Mouse (Mus musculus) liver, embryonic 16.5 days (tissue): Measurements from ENCODE around the gene Hoxc4. TPM values are rescaled to one million over a fixed set of nuclear protein-coding genes. Genes with fewer than 3 reads are reported as not detected.

Experiments used
- ATAC-seq: fragments of 200-750 bp; cut with Nextera tagmentation; 2 replicates; pipeline ENCODE4 v1.8.0; 2017; ENCODE audit warnings: low read depth, mild to moderate bottlenecking, moderate number of reproducible peaks, moderate library complexity
- H3K27ac ChIP-seq: fragments of 300-500 bp; sonication (generic); 2 replicates; pipeline ENCODE4 v1.5.1; 2014; ENCODE audit warnings: mild to moderate bottlenecking, low read length
- H3K27me3 ChIP-seq: fragments of 300-500 bp; sonication (generic); 2 replicates; pipeline ENCODE4 v1.6.1; 2014; ENCODE audit warnings: low read depth, low read length, mixed read lengths; ENCODE audit not compliant: control insufficient read depth, insufficient read depth
- H3K36me3 ChIP-seq: fragments of 300-500 bp; sonication (generic); 2 replicates; pipeline ENCODE4 v1.6.1; 2014; ENCODE audit warnings: mild to moderate bottlenecking; ENCODE audit not compliant: control insufficient read depth, insufficient read depth
- H3K4me1 ChIP-seq: fragments of 300-500 bp; sonication (generic); 2 replicates; pipeline ENCODE4 v1.6.1; 2014; ENCODE audit warnings: low read depth, low read length, mixed read lengths; ENCODE audit not compliant: control insufficient read depth
- H3K4me2 ChIP-seq: fragments of 300-500 bp; sonication (generic); 2 replicates; pipeline ENCODE4 v1.6.1; 2014; ENCODE audit warnings: low read depth, low read length, mixed read lengths
- H3K4me3 ChIP-seq: fragments of 300-500 bp; sonication (generic); 2 replicates; pipeline ENCODE4 v1.5.1; 2014; ENCODE audit warnings: low read depth, mild to moderate bottlenecking, low read length
- H3K9ac ChIP-seq: fragments of 300-500 bp; sonication (generic); 2 replicates; pipeline ENCODE4 v1.6.1; 2014; ENCODE audit warnings: low read depth, low read length
- H3K9me3 ChIP-seq: fragments of 300-500 bp; sonication (generic); replicated peaks from 2 replicates; pipeline ENCODE4 v1.6.1; 2016; ENCODE audit warnings: low read length; ENCODE audit not compliant: control insufficient read depth
- WGBS: fragments of 180-500 bp; shearing (Covaris S2); extraction: QIAGEN DNeasy Blood & Tissue Kit; methylation state at CpG from one replicate; pipeline ENCODE4 v1.1.7; 2014; ENCODE audit not compliant: insufficient replicate concordance; 5-methylcytosine and 5-hydroxymethylcytosine counted together
- polyA plus RNA-seq: library from polyadenylated mRNA; unstranded; fragments of >200 nt; fragmentation: Nextera tagmentation; extraction: Ambion mirVana; gene quantifications from 2 replicates; pipeline ENCODE4 v1.2.1, GENCODE M21; 2015

Gene Hoxc4
- polyA plus RNA-seq, 1 experiment from 2014 or later = 0.15 TPM

GRCm38 (mm10) chr15:103005797-103006196 lies 12.9 kb upstream of the Hoxc4 start:
- Histone ChIP-seq H3K4me3 (no peak overlapping the region), H3K4me2 (no peak overlapping the region), H3K36me3 (no peaks in the 10 kb centered on the region), H3K9me3 (no peaks in the 10 kb centered on the region), H3K27me3 (peaks cover 94% of the 10 kb centered on the region), H3K9ac (no peak overlapping the region), H3K4me1 (no peaks in the 10 kb centered on the region), H3K27ac (no peak overlapping the region)
- ATAC-seq = no peak
- 11% methylated on average over 5 of the region's 5 CpGs for WGBS

- Histone ChIP-seq H3K4me2 (no peak overlapping the region), H3K27me3 (peaks cover 94% of the 10 kb centered on the region), H3K27ac (no peak overlapping the region), H3K4me3 (no peak overlapping the region), H3K36me3 (no peaks in the 10 kb centered on the region), H3K9ac (no peak overlapping the region), H3K9me3 (no peaks in the 10 kb centered on the region), H3K4me1 (no peaks in the 10 kb centered on the region)
- no peak for ATAC-seq
- 20% methylated on average over 1 of the region's 1 CpGs for WGBS
Observed at GRCm38 (mm10) chr15:103006326-103006725, 12.4 kb upstream of the Hoxc4 start.

GRCm38 (mm10) chr15:103009265-103010111 lies 9.2 kb upstream of the Hoxc4 start:
- WGBS = 3% methylated on average over 27 of the region's 27 CpGs
- Histone ChIP-seq H3K27ac (no peak overlapping the region), H3K36me3 (no peaks in the 10 kb centered on the region), H3K9ac (no peak overlapping the region), H3K4me1 (no peaks in the 10 kb centered on the region), H3K27me3 (peaks cover 97% of the 10 kb centered on the region), H3K4me3 (no peak overlapping the region), H3K9me3 (no peaks in the 10 kb centered on the region), H3K4me2 (0 out of 2 replicates have a peak overlapping the region, but pooled peaks have one; percentile 14)
- no peak for ATAC-seq

GRCm38 (mm10) chr15:103010112-103010846 lies 8.5 kb upstream of the Hoxc4 start:
- H3K4me3 ChIP-seq = no peak overlapping the region
- WGBS = 2% methylated on average over 31 of the region's 31 CpGs
- no peaks in the 10 kb centered on the region for H3K4me1 ChIP-seq
- H3K9me3 ChIP-seq = no peaks in the 10 kb centered on the region
- H3K36me3 ChIP-seq = no peaks in the 10 kb centered on the region
- ATAC-seq = no peak
- peaks cover 97% of the 10 kb centered on the region for H3K27me3 ChIP-seq
- H3K27ac ChIP-seq = no peak overlapping the region
- no peak overlapping the region for H3K9ac ChIP-seq
- H3K4me2 ChIP-seq = no peak overlapping the region

- Histone ChIP-seq H3K4me2 (no peak overlapping the region), H3K4me1 (no peaks in the 10 kb centered on the region), H3K9ac (no peak overlapping the region), H3K9me3 (no peaks in the 10 kb centered on the region), H3K4me3 (no peak overlapping the region), H3K36me3 (no peaks in the 10 kb centered on the region), H3K27me3 (peaks cover 97% of the 10 kb centered on the region), H3K27ac (no peak overlapping the region)
- 3% methylated on average over 28 of the region's 28 CpGs for WGBS
- ATAC-seq = no peak
Observed at GRCm38 (mm10) chr15:103010847-103011555, 7.7 kb upstream of the Hoxc4 start.

GRCm38 (mm10) chr15:103011928-103012486 lies 6.7 kb upstream of the Hoxc4 start:
- no peak overlapping the region for H3K27ac ChIP-seq
- H3K9me3 ChIP-seq = no peaks in the 10 kb centered on the region
- H3K27me3 ChIP-seq = peaks cover 97% of the 10 kb centered on the region
- ATAC-seq = no peak
- H3K9ac ChIP-seq = no peak overlapping the region
- no peaks in the 10 kb centered on the region for H3K36me3 ChIP-seq
- H3K4me1 ChIP-seq = no peaks in the 10 kb centered on the region
- no peak overlapping the region for H3K4me2 ChIP-seq
- WGBS = 6% methylated on average over 26 of the region's 26 CpGs
- H3K4me3 ChIP-seq = no peak overlapping the region

- 4% methylated on average over 17 of the region's 17 CpGs for WGBS
- Histone ChIP-seq H3K9me3 (no peaks in the 10 kb centered on the region), H3K4me3 (no peak overlapping the region), H3K4me2 (0 out of 2 replicates have a peak overlapping the region, but pooled peaks have one; percentile 6), H3K36me3 (no peaks in the 10 kb centered on the region), H3K27me3 (peaks cover 97% of the 10 kb centered on the region), H3K9ac (no peak overlapping the region), H3K27ac (no peak overlapping the region), H3K4me1 (no peaks in the 10 kb centered on the region)
- ATAC-seq = no peak
Observed at GRCm38 (mm10) chr15:103013238-103013984, 5.3 kb upstream of the Hoxc4 start.
